Mouse (Mus musculus) lung, adult 18-20 months (tissue): ENCODE measurements at regions not wholly inside any gene's neighbourhood (a gene's known extent, or its start where the extent isn't known, plus 50 kb on each side); places are given as distances from the start of the nearest gene placed in this dataset.
A peak's percentile ranks its signal among the peaks of the same experiment; 100 is the strongest.

Experiments used
- DNase-seq, 2 experiments: peaks; one replicate each; pipeline ENCODE4 v3.0.0; 2022; ENCODE audit warnings: mixed read lengths in 2 of 2

- DNase-seq, result no peak
These were observed 220.8 kb upstream of the Irx1 start for GRCm38 (mm10) chr13:72184116-72184845.

GRCm38 (mm10) chr13:72184846-72185118, 221.3 kb upstream of the Irx1 start:
- no peak for DNase-seq

GRCm38 (mm10) chr13:72195881-72196280, 232.4 kb upstream of the Irx1 start:
- no peak for DNase-seq

GRCm38 (mm10) chr13:72198341-72199105, 235.0 kb upstream of the Irx1 start:
- DNase-seq, result peak; percentile 78 to 82

- no peak for DNase-seq
These were observed 246.0 kb upstream of the Irx1 start for GRCm38 (mm10) chr13:72209518-72209917.

- DNase-seq, result no peak
These were observed 246.5 kb upstream of the Irx1 start for GRCm38 (mm10) chr13:72209946-72210456.

- no peak for DNase-seq
These were observed 247.2 kb upstream of the Irx1 start for GRCm38 (mm10) chr13:72210474-72211309.

GRCm38 (mm10) chr13:72211716-72212115, 248.2 kb upstream of the Irx1 start:
- peak; percentile 3 to 5 for DNase-seq

GRCm38 (mm10) chr13:72212747-72213146, 249.2 kb upstream of the Irx1 start:
- DNase-seq, result no peak

- DNase-seq, result no peak
These were observed 255.8 kb upstream of the Irx1 start for GRCm38 (mm10) chr13:72219329-72219728.

GRCm38 (mm10) chr13:72227102-72227501, 263.6 kb upstream of the Irx1 start:
- no peak for DNase-seq

GRCm38 (mm10) chr13:72231032-72231591, 267.6 kb upstream of the Irx1 start:
- DNase-seq, result no peak

GRCm38 (mm10) chr13:72232080-72232479, 268.6 kb upstream of the Irx1 start:
- no peak for DNase-seq

- no peak for DNase-seq
These were observed 278.4 kb upstream of the Irx1 start for GRCm38 (mm10) chr13:72241919-72242318.

GRCm38 (mm10) chr13:72250419-72250818, 286.9 kb upstream of the Irx1 start:
- no peak for DNase-seq

- DNase-seq, result peak in 1 of 2 experiments; percentile 0
These were observed 289.7 kb upstream of the Irx1 start for GRCm38 (mm10) chr13:72253242-72253641.

- DNase-seq, result no peak
These were observed 295.3 kb upstream of the Irx1 start for GRCm38 (mm10) chr13:72258794-72259193.

- DNase-seq, result no peak
These were observed 300.9 kb upstream of the Irx1 start for GRCm38 (mm10) chr13:72264416-72264815.

GRCm38 (mm10) chr13:72265116-72265515, 301.6 kb upstream of the Irx1 start:
- no peak for DNase-seq

GRCm38 (mm10) chr13:72265650-72266049, 302.1 kb upstream of the Irx1 start:
- no peak for DNase-seq

GRCm38 (mm10) chr13:72266174-72266768, 302.7 kb upstream of the Irx1 start:
- no peak for DNase-seq

- DNase-seq, result no peak
These were observed 316.8 kb upstream of the Irx1 start for GRCm38 (mm10) chr13:72280343-72280742.

GRCm38 (mm10) chr13:72280871-72281270, 317.3 kb upstream of the Irx1 start:
- no peak for DNase-seq
